Mouse (Mus musculus) forebrain, postnatal 0 days (tissue): ENCODE measurements around the gene Pan3. TPM values are rescaled to one million over a fixed set of nuclear protein-coding genes. Genes with fewer than 3 reads are reported as not detected.

Source experiments
- ATAC-seq: fragments of 200-750 bp; cut with Nextera tagmentation; 2 replicates; pipeline ENCODE4 v1.8.0; 2017; ENCODE audit warnings: mild to moderate bottlenecking, moderate library complexity
- DNase-seq: peaks from one replicate; pipeline ENCODE4 v3.0.0-alpha.2; 2015
- H3K27ac ChIP-seq: fragments of 300-500 bp; sonication (generic); 2 replicates; pipeline ENCODE4 v1.5.1; 2014; ENCODE audit warnings: low read depth, mild to moderate bottlenecking, antibody characterized with exemption, low read length, moderate library complexity, mixed read lengths
- H3K27me3 ChIP-seq: fragments of 300-500 bp; sonication (generic); 2 replicates; pipeline ENCODE4 v1.6.1; 2014; ENCODE audit warnings: mild to moderate bottlenecking, low read length, mixed read lengths; ENCODE audit not compliant: insufficient read depth
- H3K36me3 ChIP-seq: fragments of 300-500 bp; sonication (generic); 2 replicates; pipeline ENCODE4 v1.6.1; 2014; ENCODE audit warnings: mild to moderate bottlenecking, moderate library complexity; ENCODE audit not compliant: insufficient read depth
- H3K4me1 ChIP-seq: fragments of 300-500 bp; sonication (generic); 2 replicates; pipeline ENCODE4 v1.6.1; 2014; ENCODE audit warnings: antibody characterized with exemption; ENCODE audit not compliant: insufficient read depth
- H3K4me2 ChIP-seq: fragments of 300-500 bp; sonication (generic); 2 replicates; pipeline ENCODE4 v1.6.1; 2014; ENCODE audit warnings: low read depth, mild to moderate bottlenecking, moderate library complexity
- H3K4me3 ChIP-seq: fragments of 300-500 bp; sonication (generic); 2 replicates; pipeline ENCODE4 v1.5.1; 2014; ENCODE audit warnings: low read depth, low read length, mixed read lengths
- H3K9ac ChIP-seq: fragments of 300-500 bp; sonication (generic); 2 replicates; pipeline ENCODE4 v1.6.1; 2014; ENCODE audit warnings: mild to moderate bottlenecking
- H3K9me3 ChIP-seq: fragments of 300-500 bp; sonication (generic); 2 replicates; pipeline ENCODE4 v1.6.1; 2016; ENCODE audit warnings: low read length
- CTCF ChIP-seq: sonication (generic); IDR thresholded peaks from 2 replicates; pipeline ENCODE4 v1.5.1; 2016; ENCODE audit warnings: antibody characterized with exemption, control low read depth, low read depth
- WGBS: fragments of 180-500 bp; shearing (Covaris S2); extraction: QIAGEN DNeasy Blood & Tissue Kit; methylation state at CpG from one replicate; pipeline ENCODE4 v1.1.7; 2014; 5-methylcytosine and 5-hydroxymethylcytosine counted together
- polyA plus RNA-seq: library from polyadenylated mRNA; unstranded; fragments of >200 nt; fragmentation: Nextera tagmentation; extraction: Ambion mirVana; gene quantifications from 2 replicates; pipeline ENCODE4 v1.2.1, GENCODE M21; 2015
- total RNA-seq: library from RNA; depleted of rRNA; stranded (reverse); fragments of >200 nt; gene quantifications from 2 replicates; pipeline ENCODE4 v1.2.3, GENCODE M21; 2014

Gene Pan3
- total and polyA plus RNA-seq, 2 experiments from 2014 or later, result 52.6 to 68.0 TPM

DNA sequence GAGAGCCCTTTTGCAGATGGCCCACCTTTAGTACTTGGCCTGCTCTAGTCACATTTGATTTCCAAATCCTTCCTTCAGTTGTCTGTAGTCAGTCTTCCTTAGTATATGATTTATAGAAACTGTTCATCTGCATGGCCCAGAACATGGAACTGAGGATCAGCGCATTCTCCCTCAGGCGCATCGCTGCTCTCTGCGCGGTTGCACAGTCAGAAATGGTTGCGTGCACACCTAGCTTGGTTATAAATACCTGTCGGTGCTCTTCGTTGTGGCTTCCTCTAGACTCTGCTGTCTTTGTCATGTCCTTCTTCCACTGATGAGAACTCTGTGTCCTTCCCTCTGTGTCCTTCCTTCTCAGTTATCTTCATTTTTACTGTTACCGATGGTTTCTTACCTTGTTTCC lies 47.1 kb downstream of the Pan3 start:
- Histone ChIP-seq H3K9me3 (no peaks in the 10 kb centered on the region), H3K27ac (no peak overlapping the region), H3K27me3 (no peaks in the 10 kb centered on the region), H3K9ac (no peak overlapping the region), H3K4me2 (no peak overlapping the region), H3K4me1 (no peaks in the 10 kb centered on the region), H3K36me3 (no peaks in the 10 kb centered on the region), H3K4me3 (no peak overlapping the region)
- WGBS, result 97% methylated on average over 9 of the region's 9 CpGs
- ATAC-seq (no peak), DNase-seq (no peak)
- no peak for TF ChIP-seq CTCF

DNA sequence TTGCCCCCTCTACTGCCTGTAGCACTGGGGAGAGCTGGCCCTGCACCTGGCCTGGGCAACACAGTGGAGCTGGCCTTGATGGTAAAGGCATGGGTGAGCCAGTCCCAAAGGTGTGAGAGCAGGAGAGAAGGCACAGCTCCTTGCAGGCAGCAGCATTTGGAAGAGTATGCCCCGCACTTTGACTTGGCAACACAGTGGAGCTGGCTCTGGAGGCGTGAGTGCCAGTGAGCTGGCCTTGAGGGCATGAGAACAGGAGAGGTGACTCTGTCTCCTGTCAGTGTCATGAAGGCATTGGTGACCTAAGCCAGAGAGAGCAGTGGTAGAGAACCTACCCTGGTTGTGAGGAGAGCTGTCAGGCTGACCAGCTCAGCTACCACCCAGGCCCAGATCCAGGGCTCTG lies 49.4 kb downstream of the Pan3 start:
- no peaks in the 10 kb centered on the region for H3K9me3 ChIP-seq
- 95% methylated on average over 2 of the region's 2 CpGs for WGBS
- no peaks in the 10 kb centered on the region for H3K27me3 ChIP-seq
- H3K9ac ChIP-seq, result no peak overlapping the region
- H3K4me2 ChIP-seq, result no peak overlapping the region
- TF ChIP-seq CTCF, result no peak
- no peak overlapping the region for H3K27ac ChIP-seq
- DNase-seq (no peak), ATAC-seq (no peak)
- H3K4me3 ChIP-seq, result no peak overlapping the region
- H3K36me3 ChIP-seq, result no peaks in the 10 kb centered on the region
- H3K4me1 ChIP-seq, result no peaks in the 10 kb centered on the region

DNA sequence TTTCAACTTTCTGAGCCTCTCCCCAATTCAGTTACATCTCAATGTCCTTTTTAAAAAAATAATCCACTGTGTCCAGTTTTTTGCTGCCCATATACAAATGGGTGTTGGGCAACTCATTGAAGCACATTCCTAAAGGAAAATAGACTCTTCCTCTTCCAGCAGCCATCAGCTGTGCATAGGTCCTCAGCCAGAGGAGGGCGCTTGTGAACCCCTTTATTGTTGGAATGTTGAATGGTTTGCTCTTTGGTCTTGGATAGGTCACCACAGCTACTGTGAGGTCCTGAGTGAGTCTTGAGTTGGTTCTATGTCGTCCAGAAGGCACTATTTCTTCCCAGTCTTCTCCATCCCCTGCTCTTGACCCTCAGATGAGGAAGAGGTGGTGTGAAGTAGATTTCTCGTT lies 54.2 kb downstream of the Pan3 start:
- ATAC-seq (no peak), DNase-seq (no peak)
- TF ChIP-seq CTCF, result 0 out of 2 replicates have a peak, but pooled peaks have one; percentile 14
- no peak overlapping the region for H3K4me2 ChIP-seq
- 75% methylated on average over 3 of the region's 3 CpGs for WGBS
- H3K27me3 ChIP-seq, result no peaks in the 10 kb centered on the region
- no peak overlapping the region for H3K27ac ChIP-seq
- no peak overlapping the region for H3K4me3 ChIP-seq
- H3K9ac ChIP-seq, result no peak overlapping the region
- no peaks in the 10 kb centered on the region for H3K36me3 ChIP-seq
- no peaks in the 10 kb centered on the region for H3K4me1 ChIP-seq
- no peaks in the 10 kb centered on the region for H3K9me3 ChIP-seq

DNA sequence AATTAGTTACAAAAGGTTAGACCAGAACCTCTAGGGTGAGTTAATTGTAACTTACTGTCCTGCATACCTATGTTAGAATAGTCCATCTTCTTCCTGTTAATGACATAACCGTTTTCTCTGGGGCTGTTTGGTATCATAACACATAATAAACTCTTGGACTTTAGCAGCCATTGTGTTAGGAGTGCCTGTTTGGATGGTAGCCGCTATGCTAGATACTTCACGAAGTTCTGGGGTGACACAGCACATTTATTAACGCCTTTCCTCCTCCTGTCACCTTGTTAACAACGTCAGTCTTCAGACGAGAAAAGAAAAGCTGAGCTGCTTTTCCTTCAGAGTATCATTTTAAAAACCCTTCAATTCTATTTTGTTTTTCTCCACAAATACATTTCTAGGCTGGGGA lies 59.3 kb downstream of the Pan3 start:
- no peak overlapping the region for H3K4me2 ChIP-seq
- DNase-seq (no peak), ATAC-seq (no peak)
- no peaks in the 10 kb centered on the region for H3K4me1 ChIP-seq
- TF ChIP-seq CTCF, result no peak
- no peak overlapping the region for H3K9ac ChIP-seq
- no peaks in the 10 kb centered on the region for H3K36me3 ChIP-seq
- WGBS, result 82% methylated on average over 6 of the region's 6 CpGs
- H3K4me3 ChIP-seq, result no peak overlapping the region
- H3K27me3 ChIP-seq, result no peaks in the 10 kb centered on the region
- no peaks in the 10 kb centered on the region for H3K9me3 ChIP-seq
- no peak overlapping the region for H3K27ac ChIP-seq

DNA sequence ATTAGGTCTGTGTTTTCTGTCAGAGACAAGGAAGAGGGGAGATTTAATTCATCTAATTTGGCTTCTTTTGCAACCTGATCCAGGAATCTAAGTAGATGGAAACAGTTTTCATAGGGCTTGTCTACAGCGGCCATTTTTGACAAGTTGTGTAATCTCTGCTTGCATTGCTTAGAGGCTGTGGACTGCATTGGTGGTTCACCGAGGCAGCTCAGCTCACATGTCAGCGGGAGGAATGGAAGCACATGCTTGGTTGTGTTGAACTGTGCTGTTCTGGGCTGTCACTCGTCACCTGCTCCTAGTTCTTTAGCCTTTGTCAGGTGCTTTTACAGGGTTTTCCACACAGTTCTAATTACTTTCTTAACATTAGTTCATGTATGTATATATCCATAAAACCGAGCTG lies 60.9 kb downstream of the Pan3 start:
- no peaks in the 10 kb centered on the region for H3K27me3 ChIP-seq
- H3K4me3 ChIP-seq, result no peak overlapping the region
- H3K27ac ChIP-seq, result no peak overlapping the region
- ATAC-seq (no peak), DNase-seq (no peak)
- 83% methylated on average over 5 of the region's 5 CpGs for WGBS
- no peak for TF ChIP-seq CTCF
- H3K4me1 ChIP-seq, result no peaks in the 10 kb centered on the region
- no peak overlapping the region for H3K4me2 ChIP-seq
- H3K36me3 ChIP-seq, result no peaks in the 10 kb centered on the region
- H3K9ac ChIP-seq, result no peak overlapping the region
- no peaks in the 10 kb centered on the region for H3K9me3 ChIP-seq

DNA sequence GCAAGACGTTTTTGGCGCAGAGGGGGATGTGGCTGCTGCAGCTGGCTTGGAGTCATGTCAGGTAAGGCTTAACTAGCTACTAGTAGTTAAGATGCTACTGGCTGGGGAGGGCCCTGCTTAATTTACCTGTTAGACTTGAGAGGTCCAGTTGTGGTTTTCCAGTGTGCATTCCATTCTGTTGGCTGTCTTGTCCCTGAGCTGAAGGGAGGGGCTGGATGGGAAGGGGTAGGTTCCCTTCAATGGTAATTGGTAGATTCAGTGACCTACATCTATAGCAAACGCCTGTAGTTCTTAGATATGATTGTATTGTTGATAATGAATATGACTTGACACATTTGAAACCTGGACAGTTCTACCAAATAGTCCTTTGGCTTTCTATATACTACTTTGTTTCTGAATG lies 62.5 kb downstream of the Pan3 start:
- Histone ChIP-seq H3K4me3 (no peak overlapping the region), H3K36me3 (no peaks in the 10 kb centered on the region), H3K9me3 (no peaks in the 10 kb centered on the region), H3K27ac (no peak overlapping the region), H3K9ac (no peak overlapping the region), H3K27me3 (no peaks in the 10 kb centered on the region), H3K4me1 (no peaks in the 10 kb centered on the region), H3K4me2 (no peak overlapping the region)
- ATAC-seq, result no peak
- TF ChIP-seq CTCF, result no peak
- no peak for DNase-seq
- 91% methylated on average over 3 of the region's 3 CpGs for WGBS

DNA sequence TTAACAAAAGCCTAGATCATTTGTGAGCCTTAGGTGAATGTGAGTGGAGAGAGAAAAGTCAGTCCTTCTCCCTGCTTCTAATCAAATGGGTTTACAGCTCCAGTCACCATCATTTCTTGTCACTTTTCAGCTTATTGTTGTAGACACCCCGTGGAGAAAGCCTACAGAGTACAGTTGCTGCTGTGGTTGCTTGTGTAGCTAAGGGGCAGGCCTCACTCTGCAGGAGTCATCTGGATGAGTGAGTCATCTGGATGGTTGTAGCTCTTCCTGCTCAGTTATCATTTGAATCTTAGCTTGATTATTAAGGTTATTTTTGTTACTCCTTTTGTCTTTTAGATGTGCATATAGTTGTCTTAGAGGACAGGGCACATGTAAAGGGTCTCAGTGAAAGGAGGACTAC lies 63.2 kb downstream of the Pan3 start:
- no peaks in the 10 kb centered on the region for H3K9me3 ChIP-seq
- no peaks in the 10 kb centered on the region for H3K4me1 ChIP-seq
- WGBS, result 78% methylated on average over 1 of the region's 1 CpGs
- no peak overlapping the region for H3K4me3 ChIP-seq
- no peak overlapping the region for H3K9ac ChIP-seq
- H3K27me3 ChIP-seq, result no peaks in the 10 kb centered on the region
- no peak overlapping the region for H3K4me2 ChIP-seq
- TF ChIP-seq CTCF, result no peak
- H3K36me3 ChIP-seq, result no peaks in the 10 kb centered on the region
- DNase-seq, result no peak
- ATAC-seq, result no peak
- no peak overlapping the region for H3K27ac ChIP-seq

DNA sequence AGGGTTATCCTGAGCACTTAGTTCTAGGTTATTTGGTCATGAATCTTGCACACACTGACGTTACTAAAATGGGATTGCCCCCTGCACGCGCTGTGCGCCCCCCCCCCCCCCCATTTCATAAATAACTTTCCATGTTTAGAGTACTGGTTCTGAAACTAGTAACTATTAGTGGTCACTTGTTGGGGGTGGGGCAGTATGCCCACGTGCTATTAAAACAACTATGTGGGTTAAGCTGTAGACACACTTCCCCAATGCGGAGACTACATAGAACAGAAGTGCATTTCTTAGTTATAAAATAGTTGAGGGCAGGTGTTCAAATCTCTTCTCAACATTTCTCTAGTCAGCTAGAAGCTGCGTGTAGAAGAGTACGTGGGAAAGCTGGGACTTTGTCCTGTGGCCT lies 63.7 kb downstream of the Pan3 start:
- no peak for DNase-seq
- Histone ChIP-seq H3K36me3 (no peaks in the 10 kb centered on the region), H3K9me3 (no peaks in the 10 kb centered on the region), H3K27me3 (no peaks in the 10 kb centered on the region), H3K27ac (no peak overlapping the region), H3K4me1 (no peaks in the 10 kb centered on the region), H3K9ac (no peak overlapping the region), H3K4me2 (no peak overlapping the region), H3K4me3 (no peak overlapping the region)
- no peak for ATAC-seq
- TF ChIP-seq CTCF, result no peak
- 93% methylated on average over 8 of the region's 8 CpGs for WGBS
